Mouse (Mus musculus) ES-Bruce4 (cell line): ENCODE results near the gene Mettl24.

ENCODE experiments used
- CTCF ChIP-seq: IDR thresholded peaks from one replicate; pipeline ENCODE4 v1.8.1; 2011; ENCODE audit warnings: low read depth, low read length
- POLR2A ChIP-seq: IDR thresholded peaks from one replicate; pipeline ENCODE4 v1.8.1; 2011; ENCODE audit warnings: low read length; ENCODE audit not compliant: insufficient read depth

DNA sequence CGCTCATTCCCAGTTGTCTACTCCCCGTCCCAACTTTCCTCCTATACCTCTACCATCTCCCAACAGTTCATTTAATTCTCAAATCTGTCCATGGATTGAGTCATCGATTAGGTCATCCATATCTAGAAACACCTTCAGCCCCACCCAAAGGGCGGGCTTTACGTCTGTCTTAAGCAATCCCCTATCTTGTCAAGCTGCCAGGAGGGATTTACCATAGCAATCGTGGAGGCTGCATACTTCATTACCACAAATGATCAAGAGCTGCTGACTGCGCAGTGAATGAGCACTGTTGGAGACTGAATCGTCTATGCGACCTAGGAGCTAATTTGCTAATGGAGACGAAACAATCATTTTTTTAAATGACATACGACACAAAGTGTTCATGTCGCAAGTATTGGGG lies 34.3 kb upstream of the Mettl24 start:
- TF ChIP-seq CTCF (no peak), POLR2A (no peak)
